Mouse (Mus musculus) adrenal gland, postnatal 0 days (tissue): ENCODE results near the gene Kcnc2. TPM values are rescaled to one million over a fixed set of nuclear protein-coding genes. Genes with fewer than 3 reads are reported as not detected.

Source experiments
- polyA plus RNA-seq: library from polyadenylated mRNA; unstranded; fragments of >200 nt; fragmentation: Nextera tagmentation; extraction: Ambion mirVana; gene quantifications from 2 replicates; pipeline ENCODE4 v1.2.1, GENCODE M21; 2015

Gene Kcnc2
- 0.63 and 1.2 TPM in 2 replicates for polyA plus RNA-seq

DNA sequence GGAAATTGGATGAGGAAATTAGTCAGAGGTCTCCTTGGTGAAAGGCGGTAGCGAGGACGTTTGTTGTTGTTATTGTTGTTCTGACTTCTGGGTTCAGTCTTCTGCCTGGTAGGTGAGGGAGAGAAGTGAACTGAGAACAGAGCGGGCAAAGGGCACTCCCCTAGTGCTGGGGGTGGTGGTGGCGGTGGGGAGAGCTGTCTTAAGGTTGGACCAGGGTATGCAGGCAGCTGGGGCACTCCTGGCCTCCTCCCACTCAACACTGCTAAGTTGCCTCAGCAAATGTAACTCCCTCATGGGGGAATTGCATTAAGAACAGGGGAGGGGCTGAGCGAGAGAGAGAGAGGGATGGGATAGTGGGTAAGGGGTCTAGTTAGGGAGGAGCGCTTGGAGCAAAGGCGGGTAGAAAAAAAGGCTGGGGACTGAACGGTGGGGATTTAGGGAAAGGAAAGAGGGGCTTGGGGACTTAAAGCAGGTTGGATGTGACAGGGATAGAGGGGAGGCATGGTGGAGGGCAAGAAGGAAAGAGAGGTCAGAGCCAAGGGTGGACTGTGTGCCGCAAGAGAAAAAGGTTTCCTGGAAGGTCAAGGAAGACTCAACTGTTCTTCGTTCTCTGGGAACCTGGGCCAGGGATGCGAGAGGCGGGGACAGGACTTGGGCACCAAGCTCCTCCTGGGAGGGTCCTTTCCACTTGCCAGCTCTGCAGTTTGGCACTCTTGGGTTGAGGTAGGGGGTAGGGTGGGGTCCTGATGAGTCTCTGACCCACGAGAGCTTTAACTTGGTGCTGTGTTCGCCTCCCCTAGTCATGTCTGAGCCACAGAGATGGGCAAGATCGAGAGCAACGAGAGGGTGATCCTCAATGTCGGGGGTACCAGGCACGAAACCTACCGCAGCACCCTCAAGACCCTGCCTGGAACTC lies at the start of gene Kcnc2:
Gene Kcnc2 (plus strand): TSS at position 235 of the 916 bp plus-strand sequence.

Other genes with a start within 250 kb of the Kcnc2 start
- gene Glipr1l1, start 210.9 kb upstream of the Kcnc2 start, polyA plus RNA-seq = not detected in 2 replicates
- not detected in 2 replicates for gene Glipr1l2, start 187.8 kb upstream of the Kcnc2 start, polyA plus RNA-seq
- gene Glipr1l3, start 110.8 kb upstream of the Kcnc2 start, polyA plus RNA-seq = not detected in 2 replicates
- gene Caps2, start 107.5 kb upstream of the Kcnc2 start, polyA plus RNA-seq = 0.08 and 0.30 TPM in 2 replicates